Mouse (Mus musculus) heart, postnatal 0 days (tissue): ENCODE measurements at regions not wholly inside any gene's neighbourhood (a gene's known extent, or its start where the extent isn't known, plus 50 kb on each side); places are given as distances from the start of the nearest gene placed in this dataset.

Experiments
- ATAC-seq: fragments of 200-750 bp; cut with Nextera tagmentation; 2 replicates; pipeline ENCODE4 v1.8.0; 2017; ENCODE audit warnings: low read depth, moderate number of reproducible peaks, moderate library complexity; ENCODE audit not compliant: insufficient read depth
- DNase-seq: peaks from one replicate; pipeline ENCODE4 v3.0.0-alpha.2; 2016; ENCODE audit warnings: low spot score
- H3K27ac ChIP-seq: fragments of 300-500 bp; sonication (generic); 2 replicates; pipeline ENCODE4 v1.5.1; 2014; ENCODE audit warnings: low read depth, mild to moderate bottlenecking
- H3K27me3 ChIP-seq: fragments of 300-500 bp; sonication (generic); 2 replicates; pipeline ENCODE4 v1.6.1; 2014; ENCODE audit warnings: low read length, mixed read lengths; ENCODE audit not compliant: control insufficient read depth, insufficient read depth
- H3K36me3 ChIP-seq: fragments of 300-500 bp; sonication (generic); replicated peaks from 2 replicates; pipeline ENCODE4 v1.6.1; 2014; ENCODE audit warnings: low read length, mixed read lengths; ENCODE audit not compliant: control insufficient read depth, insufficient read depth
- H3K4me1 ChIP-seq: fragments of 300-500 bp; sonication (generic); 2 replicates; pipeline ENCODE4 v1.6.1; 2014; ENCODE audit warnings: antibody characterized with exemption; ENCODE audit not compliant: control insufficient read depth, insufficient read depth
- H3K4me2 ChIP-seq: fragments of 300-500 bp; sonication (generic); 2 replicates; pipeline ENCODE4 v1.6.1; 2014; ENCODE audit warnings: low read depth, mild to moderate bottlenecking, low read length, moderate library complexity
- H3K4me3 ChIP-seq: fragments of 300-500 bp; sonication (generic); 2 replicates; pipeline ENCODE4 v1.5.1; 2014; ENCODE audit warnings: low read depth, low read length
- H3K9ac ChIP-seq: fragments of 300-500 bp; sonication (generic); replicated peaks from 2 replicates; pipeline ENCODE4 v1.6.1; 2014; ENCODE audit warnings: low read depth, low read length, mixed read lengths
- H3K9me3 ChIP-seq: fragments of 300-500 bp; sonication (generic); replicated peaks from 2 replicates; pipeline ENCODE4 v1.6.1; 2016; ENCODE audit warnings: low read length; ENCODE audit not compliant: control insufficient read depth
- CTCF ChIP-seq: IDR thresholded peaks from 2 replicates; pipeline ENCODE4 v1.5.1; 2016; ENCODE audit warnings: antibody characterized with exemption, control low read depth, low read depth
- EP300 ChIP-seq: IDR thresholded peaks from 2 replicates; pipeline ENCODE4 v1.6.1; 2016; ENCODE audit warnings: antibody characterized with exemption, low read depth
- WGBS: fragments of 180-500 bp; shearing (Covaris S2); extraction: QIAGEN DNeasy Blood & Tissue Kit; methylation state at CpG from one replicate; pipeline ENCODE4 v1.1.7; 2014; 5-methylcytosine and 5-hydroxymethylcytosine counted together

DNA sequence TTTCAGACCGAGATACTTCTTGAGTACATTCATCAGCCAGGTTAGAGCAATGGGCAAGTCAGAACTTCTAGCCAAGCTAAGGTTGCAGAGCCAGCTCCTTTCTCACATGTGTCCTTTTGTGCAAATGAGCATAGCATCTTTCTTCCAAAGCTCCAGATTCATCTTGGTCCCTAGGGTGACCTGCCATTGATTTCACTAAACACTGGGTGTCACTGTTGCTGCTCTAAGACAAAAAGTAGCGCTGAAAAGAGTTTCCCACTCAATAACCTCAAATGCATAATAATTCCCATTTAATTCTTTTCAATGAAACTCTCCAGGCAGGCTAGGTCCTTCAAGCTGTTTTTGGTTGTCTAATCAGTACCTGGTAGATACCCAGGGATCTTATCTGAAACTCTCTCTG, 688.6 kb upstream of the BB014433 start:
- WGBS = 49% methylated on average over 2 of the region's 2 CpGs
- DNase-seq (no peak), ATAC-seq (no peak)
- Histone ChIP-seq H3K4me1 (no peaks in the 10 kb centered on the region), H3K9ac (no peak overlapping the region), H3K36me3 (no peaks in the 10 kb centered on the region), H3K27me3 (no peaks in the 10 kb centered on the region), H3K4me2 (no peak overlapping the region), H3K9me3 (no peaks in the 10 kb centered on the region), H3K27ac (no peak overlapping the region), H3K4me3 (no peak overlapping the region)
- TF ChIP-seq EP300 (no peak), CTCF (peak; percentile 24; the same call in 1 of the 2 replicates)

DNA sequence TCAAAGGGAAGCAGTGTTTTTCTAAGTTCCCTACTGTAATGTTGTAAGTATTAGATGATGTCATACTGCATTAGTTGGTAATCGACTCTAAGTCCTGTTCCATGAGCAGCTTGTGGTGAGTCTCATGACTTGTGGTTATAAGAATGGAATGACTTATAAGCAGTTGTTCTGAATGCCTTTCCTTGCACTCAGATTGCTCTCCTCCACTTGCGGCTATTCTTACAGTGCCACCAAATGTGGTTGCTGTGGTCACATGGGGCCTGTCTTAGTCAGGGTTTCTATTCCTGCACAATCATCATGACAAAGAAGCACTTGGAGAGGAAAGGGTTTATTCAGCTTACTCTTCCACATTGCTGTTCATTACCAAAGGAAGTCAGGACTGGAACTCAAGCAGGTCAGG, 685.4 kb upstream of the BB014433 start:
- ATAC-seq = no peak
- no peaks in the 10 kb centered on the region for H3K36me3 ChIP-seq
- no peak overlapping the region for H3K4me2 ChIP-seq
- H3K9ac ChIP-seq = no peak overlapping the region
- WGBS = 72% methylated on average over 2 of the region's 2 CpGs
- no peak overlapping the region for H3K4me3 ChIP-seq
- no peaks in the 10 kb centered on the region for H3K27me3 ChIP-seq
- H3K9me3 ChIP-seq = no peaks in the 10 kb centered on the region
- H3K27ac ChIP-seq = no peak overlapping the region
- no peaks in the 10 kb centered on the region for H3K4me1 ChIP-seq
- no peak for TF ChIP-seq CTCF
- TF ChIP-seq EP300 = no peak
- DNase-seq = no peak

- DNase-seq (peak; percentile 26), ATAC-seq (no peak)
- H3K4me1 ChIP-seq = no peaks in the 10 kb centered on the region
- H3K4me3 ChIP-seq = no peak overlapping the region
- no peak overlapping the region for H3K9ac ChIP-seq
- H3K36me3 ChIP-seq = no peaks in the 10 kb centered on the region
- H3K9me3 ChIP-seq = no peaks in the 10 kb centered on the region
- no peak overlapping the region for H3K27ac ChIP-seq
- no peak overlapping the region for H3K4me2 ChIP-seq
- no peaks in the 10 kb centered on the region for H3K27me3 ChIP-seq
- 4% methylated on average over 1 of the region's 1 CpGs for WGBS
- TF ChIP-seq CTCF = peak; percentile 64
- no peak for TF ChIP-seq EP300
These were observed 683.2 kb upstream of the BB014433 start for GRCm38 (mm10) chr8:15729075-15729474.

GRCm38 (mm10) chr8:15726310-15726709, 680.4 kb upstream of the BB014433 start:
- Histone ChIP-seq H3K4me3 (no peak overlapping the region), H3K36me3 (no peaks in the 10 kb centered on the region), H3K27ac (no peak overlapping the region), H3K9me3 (no peaks in the 10 kb centered on the region), H3K9ac (no peak overlapping the region), H3K4me2 (no peak overlapping the region), H3K4me1 (no peaks in the 10 kb centered on the region), H3K27me3 (no peaks in the 10 kb centered on the region)
- no peak for TF ChIP-seq EP300
- no peak for TF ChIP-seq CTCF
- no peak for DNase-seq
- WGBS = 78% methylated on average over 6 of the region's 6 CpGs
- ATAC-seq = no peak
